Mouse (Mus musculus) adrenal gland, adult 2 months (tissue): Measurements from ENCODE around the gene Zg16. TPM values are rescaled to one million over a fixed set of nuclear protein-coding genes. Genes with fewer than 3 reads are reported as not detected.
A peak's percentile ranks its signal among the peaks of the same experiment; 100 is the strongest.

Source experiments
- DNase-seq: peaks from one replicate; pipeline ENCODE4 v3.0.0; 2021
- microRNA-seq, 2 experiments: library from miRNA; unstranded; fragments of <30 nt; microRNA quantifications; one replicate each; pipeline ENCODE4 v1.2.0; 2021
- polyA plus RNA-seq: library from polyadenylated mRNA; depleted of rRNA; stranded (reverse); fragments of >200 nt; gene quantifications from 2 replicates; pipeline ENCODE4 v1.2.3, GENCODE M21; 2012; rRNA removed
- total RNA-seq, 2 experiments: library from RNA; stranded (reverse); gene quantifications; 2 replicates each; pipeline ENCODE4 v1.2.3; 2021

The Zg16 gene
- total and polyA plus RNA-seq, 3 experiments, result 0.49 TPM; not detected in 2

DNA sequence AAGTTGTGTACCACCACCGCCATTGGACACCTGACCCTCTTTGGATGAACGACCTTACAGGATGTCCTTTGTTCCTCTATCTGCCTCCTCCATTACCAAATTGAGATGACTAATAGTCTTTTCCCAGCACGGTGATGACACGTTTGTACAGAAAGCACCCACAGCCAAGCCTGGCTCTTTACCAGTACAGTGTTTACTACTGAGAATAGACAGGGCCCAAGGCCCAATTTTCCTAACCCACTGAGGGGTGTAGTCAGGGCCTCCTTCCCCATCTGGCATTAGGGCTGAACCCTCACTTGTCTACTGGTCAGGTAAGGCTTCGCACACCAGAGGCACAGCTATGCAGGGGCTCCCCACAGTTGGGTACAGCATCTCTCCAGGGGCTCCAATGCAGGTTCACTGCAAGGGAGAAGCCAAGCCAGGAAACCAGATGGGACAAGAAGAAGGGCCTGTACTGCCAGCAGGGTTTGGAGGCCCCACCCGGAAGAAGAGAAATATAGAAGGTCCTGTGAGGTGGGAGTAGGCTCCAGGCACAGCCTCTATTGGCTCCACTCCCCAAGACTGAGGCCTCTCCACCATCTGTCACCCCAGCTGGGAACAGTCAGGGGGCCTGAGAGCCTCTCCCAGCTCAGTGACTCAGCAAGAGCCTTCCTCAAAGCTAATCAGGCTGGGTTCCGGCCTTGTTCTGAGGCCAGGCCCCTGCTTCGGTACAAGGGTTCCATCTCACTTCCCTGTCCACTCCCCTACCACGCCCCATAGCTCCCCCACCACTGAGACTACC lies 78.7 kb downstream of the Zg16 start:
- DNase-seq, result peak; percentile 77

DNA sequence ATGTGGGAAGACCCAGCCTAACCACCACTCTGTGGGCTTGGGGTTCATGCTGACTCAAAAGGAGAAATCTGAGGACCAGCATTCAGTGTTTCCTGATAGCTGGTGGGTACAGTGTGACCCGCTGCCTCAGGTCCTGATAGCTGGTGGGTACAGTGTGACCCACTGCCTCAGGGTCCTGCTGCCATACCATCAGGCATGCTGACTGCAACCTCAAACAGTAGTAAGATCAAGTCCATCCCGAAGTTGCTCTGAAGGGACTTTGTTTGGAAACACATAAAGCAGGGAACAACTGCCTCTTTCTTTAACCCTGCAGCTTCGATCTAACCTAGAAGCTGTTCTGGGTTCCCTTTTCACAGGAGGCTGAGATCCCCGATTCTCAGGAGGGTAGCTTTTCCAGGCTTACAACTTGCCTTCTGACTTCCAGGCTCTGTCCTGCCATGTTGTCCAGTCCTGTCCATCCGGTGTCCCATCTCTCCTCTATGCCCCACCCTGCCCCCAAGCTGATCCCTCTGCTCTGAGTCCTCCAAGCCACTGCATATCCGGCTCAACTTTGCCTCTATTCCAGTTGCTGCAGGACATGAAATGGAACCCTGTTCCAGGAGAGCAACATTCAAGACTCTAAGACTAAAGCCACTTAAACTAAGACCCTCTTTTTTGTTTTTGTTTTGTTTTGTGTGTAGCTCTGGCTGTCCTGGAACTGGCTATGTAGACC lies 79.7 kb downstream of the Zg16 start:
- DNase-seq, result no peak

DNA sequence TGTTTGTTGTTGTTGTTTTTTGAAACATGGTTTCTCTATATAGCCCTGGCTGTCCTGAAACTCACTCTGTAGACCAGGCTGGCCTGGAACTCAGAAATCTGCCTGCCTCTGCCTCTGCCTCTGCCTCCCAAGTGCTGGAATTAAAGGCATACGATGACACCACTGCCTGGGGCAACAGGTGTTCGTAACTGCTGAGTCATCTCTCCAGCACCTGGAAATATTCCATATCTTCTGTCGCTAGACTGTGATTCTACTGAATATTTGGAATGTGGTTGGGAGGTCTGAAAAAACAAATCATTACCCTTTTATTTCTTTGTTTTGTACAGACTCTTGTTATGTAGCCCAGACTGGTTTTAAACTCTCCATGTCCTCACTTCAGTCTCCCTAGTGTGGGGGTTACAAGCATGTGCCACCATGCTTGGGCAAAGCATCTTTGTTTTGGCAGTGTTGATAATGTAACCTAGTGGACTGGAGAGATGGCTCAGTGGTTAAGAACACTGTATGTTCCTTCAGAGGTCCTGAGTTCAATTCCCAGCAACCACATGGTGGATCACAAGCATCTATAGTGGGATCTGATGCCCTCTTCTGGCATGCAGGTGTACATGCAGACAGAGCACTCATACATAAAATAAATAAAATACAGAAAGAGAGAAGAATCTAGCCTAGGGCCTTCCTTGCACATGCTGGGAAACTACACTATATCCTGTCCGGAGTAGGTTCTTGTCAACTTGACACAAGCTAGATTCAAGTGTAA lies 82.8 kb downstream of the Zg16 start:
- DNase-seq, result no peak

DNA sequence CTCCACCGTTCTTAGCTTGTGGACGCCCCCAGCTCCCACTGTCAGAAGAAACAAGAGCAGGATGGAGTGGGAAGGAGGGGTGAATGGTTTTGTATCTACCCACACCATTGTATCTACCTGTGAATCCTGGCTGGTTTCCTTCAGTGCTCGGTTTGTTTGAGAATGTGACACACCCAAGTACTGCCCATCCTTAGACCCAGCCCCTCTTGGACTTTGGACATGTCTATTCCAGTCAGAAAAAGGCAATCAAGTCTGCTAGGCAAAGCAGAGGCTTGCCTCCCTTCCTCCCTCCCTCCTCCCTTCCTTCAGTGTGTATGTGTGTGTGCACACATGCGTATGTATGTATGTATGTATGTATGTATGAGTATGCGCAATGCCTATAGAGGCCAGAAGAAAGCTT lies 83.5 kb downstream of the Zg16 start:
- no peak for DNase-seq

Small RNA genes within 50 kb of the gene (microRNA-seq; reads per million reads assigned to microRNA genes)
- 0 reads per million in 2 experiments for gene Gm44343

Other genes with a start within 250 kb of the Zg16 start
- gene Doc2a, start 239.9 kb downstream of the Zg16 start, total RNA-seq, result under 1 TPM; 0.40 to 0.52 TPM
- 0.52 and 0.83 TPM in 2 replicates for gene Doc2a, start 239.9 kb downstream of the Zg16 start, polyA plus RNA-seq
- gene Hirip3, start 225.4 kb downstream of the Zg16 start, total RNA-seq, result 10 to 100 TPM in 1 of 2 experiments, 1 to 10 TPM in 1; 8.2 to 16.3 TPM
- gene Hirip3, start 225.4 kb downstream of the Zg16 start, polyA plus RNA-seq, result 1.4 and 2.9 TPM in 2 replicates
- gene Ino80e, start 225.0 kb downstream of the Zg16 start, total RNA-seq, result 10 to 100 TPM; 42.5 to 44.5 TPM
- 73.8 and 75.0 TPM in 2 replicates for gene Ino80e, start 225.0 kb downstream of the Zg16 start, polyA plus RNA-seq
- gene Taok2, start 202.6 kb downstream of the Zg16 start, total RNA-seq, result 10 to 100 TPM; 60.6 to 66.8 TPM
- gene Taok2, start 202.6 kb downstream of the Zg16 start, polyA plus RNA-seq, result 136 and 169 TPM in 2 replicates
- 10 to 100 TPM; 28.1 to 35.4 TPM for gene Tmem219, start 164.4 kb downstream of the Zg16 start, total RNA-seq
- 242 and 243 TPM in 2 replicates for gene Tmem219, start 164.4 kb downstream of the Zg16 start, polyA plus RNA-seq
- gene Kctd13, start 158.4 kb downstream of the Zg16 start, total RNA-seq, result 10 to 100 TPM; 25.9 to 26.8 TPM
- gene Kctd13, start 158.4 kb downstream of the Zg16 start, polyA plus RNA-seq, result 52.0 and 52.9 TPM in 2 replicates
- 1 to 10 TPM in 1 of 2 experiments, under 1 TPM in 1; 0.66 to 2.2 TPM for gene Asphd1, start 137.7 kb downstream of the Zg16 start, total RNA-seq
- 2.0 and 2.5 TPM in 2 replicates for gene Asphd1, start 137.7 kb downstream of the Zg16 start, polyA plus RNA-seq
- gene Sez6l2, start 136.8 kb downstream of the Zg16 start, total RNA-seq, result 100 to 1,000 TPM in 1 of 2 experiments, 10 to 100 TPM in 1; 87.4 to 126 TPM
- gene Sez6l2, start 136.8 kb downstream of the Zg16 start, polyA plus RNA-seq, result 33.4 and 42.4 TPM in 2 replicates
- 100 to 1,000 TPM; 102 to 107 TPM for gene Cdipt, start 111.4 kb downstream of the Zg16 start, total RNA-seq
- gene Cdipt, start 111.4 kb downstream of the Zg16 start, polyA plus RNA-seq, result 239 and 259 TPM in 2 replicates
- gene Cdiptos, start 111.2 kb downstream of the Zg16 start, total RNA-seq, result 1 to 10 TPM; 1.6 TPM
- gene Cdiptos, start 111.2 kb downstream of the Zg16 start, polyA plus RNA-seq, result 0.43 and 1.4 TPM in 2 replicates
- gene Mvp, start 72.7 kb downstream of the Zg16 start, total RNA-seq, result 100 to 1,000 TPM; 115 to 145 TPM
- 95.3 and 172 TPM in 2 replicates for gene Mvp, start 72.7 kb downstream of the Zg16 start, polyA plus RNA-seq
- 1 to 10 TPM in 1 of 2 experiments, not detected in 1; 1.3 TPM for gene Pagr1b, start 70.8 kb downstream of the Zg16 start, total RNA-seq
- 1.7 and 2.0 TPM in 2 replicates for gene Pagr1b, start 70.8 kb downstream of the Zg16 start, polyA plus RNA-seq
- gene Pagr1a, start 70.0 kb downstream of the Zg16 start, total RNA-seq, result 10 to 100 TPM; 16.4 to 20.3 TPM
- 0.66 and 13.1 TPM in 2 replicates for gene Pagr1a, start 70.0 kb downstream of the Zg16 start, polyA plus RNA-seq
- 10 to 100 TPM; 19.9 to 29.2 TPM for gene Gm42742, start 66.2 kb downstream of the Zg16 start, total RNA-seq
- gene Gm42742, start 66.2 kb downstream of the Zg16 start, polyA plus RNA-seq, result 13.7 and 28.4 TPM in 2 replicates
- gene Prrt2, start 66.1 kb downstream of the Zg16 start, total RNA-seq, result 1 to 10 TPM; 1.7 to 2.0 TPM
- 8.5 and 9.5 TPM in 2 replicates for gene Prrt2, start 66.1 kb downstream of the Zg16 start, polyA plus RNA-seq
- gene Maz, start 60.3 kb downstream of the Zg16 start, total RNA-seq, result 100 to 1,000 TPM in 1 of 2 experiments, 10 to 100 TPM in 1; 98.7 to 114 TPM
- 833 and 840 TPM in 2 replicates for gene Maz, start 60.3 kb downstream of the Zg16 start, polyA plus RNA-seq
- 1 to 10 TPM; 2.1 to 2.5 TPM for gene Kif22, start 44.9 kb downstream of the Zg16 start, total RNA-seq
- gene Kif22, start 44.9 kb downstream of the Zg16 start, polyA plus RNA-seq, result 0.64 and 0.89 TPM in 2 replicates
- 1 to 10 TPM; 1.6 to 1.9 TPM for gene AI467606, start 4.0 kb upstream of the Zg16 start, total RNA-seq
- gene AI467606, start 4.0 kb upstream of the Zg16 start, polyA plus RNA-seq, result 7.6 TPM in 2 replicates
- under 1 TPM; 0.49 to 0.52 TPM for gene Qprt, start 34.9 kb upstream of the Zg16 start, total RNA-seq
- gene Qprt, start 34.9 kb upstream of the Zg16 start, polyA plus RNA-seq, result 0.77 and 1.0 TPM in 2 replicates
- gene Spn, start 50.5 kb upstream of the Zg16 start, total RNA-seq, result 1 to 10 TPM in 1 of 2 experiments, under 1 TPM in 1; 0.58 to 1.0 TPM
- 1.0 and 2.0 TPM in 2 replicates for gene Spn, start 50.5 kb upstream of the Zg16 start, polyA plus RNA-seq
- 10 to 100 TPM; 37.6 to 67.6 TPM for gene Cd2bp2, start 108.7 kb upstream of the Zg16 start, total RNA-seq
- gene Cd2bp2, start 108.7 kb upstream of the Zg16 start, polyA plus RNA-seq, result 12.7 and 13.8 TPM in 2 replicates
- 10 to 100 TPM; 36.0 to 43.6 TPM for gene Tbc1d10b, start 121.1 kb upstream of the Zg16 start, total RNA-seq
- gene Tbc1d10b, start 121.1 kb upstream of the Zg16 start, polyA plus RNA-seq, result 31.5 and 35.1 TPM in 2 replicates
- 1 to 10 TPM; 2.2 to 2.3 TPM for gene Mylpf, start 121.6 kb upstream of the Zg16 start, total RNA-seq
- not detected in 2 replicates for gene Mylpf, start 121.6 kb upstream of the Zg16 start, polyA plus RNA-seq
- gene Zfp553, start 145.7 kb upstream of the Zg16 start, total RNA-seq, result 10 to 100 TPM; 11.7 to 12.7 TPM
- gene Zfp553, start 145.7 kb upstream of the Zg16 start, polyA plus RNA-seq, result 18.3 and 20.5 TPM in 2 replicates
- 10 to 100 TPM in 1 of 2 experiments, 1 to 10 TPM in 1; 7.1 to 11.4 TPM for gene Sept1, start 145.8 kb upstream of the Zg16 start, total RNA-seq
- 8.6 and 10.9 TPM in 2 replicates for gene Sept1, start 145.8 kb upstream of the Zg16 start, polyA plus RNA-seq
- 10 to 100 TPM; 27.1 to 32.4 TPM for gene Zfp771, start 156.9 kb upstream of the Zg16 start, total RNA-seq
- gene Zfp771, start 156.9 kb upstream of the Zg16 start, polyA plus RNA-seq, result 295 and 338 TPM in 2 replicates
- gene Dctpp1, start 173.4 kb upstream of the Zg16 start, total RNA-seq, result 10 to 100 TPM; 34.7 to 37.6 TPM
- 45.1 and 57.1 TPM in 2 replicates for gene Dctpp1, start 173.4 kb upstream of the Zg16 start, polyA plus RNA-seq
- gene Sephs2, start 186.7 kb upstream of the Zg16 start, total RNA-seq, result 100 to 1,000 TPM in 1 of 2 experiments, 10 to 100 TPM in 1; 90.0 to 118 TPM
- 41.8 and 46.5 TPM in 2 replicates for gene Sephs2, start 186.7 kb upstream of the Zg16 start, polyA plus RNA-seq
- 1 to 10 TPM; 1.7 to 2.4 TPM for gene Itgal, start 208.9 kb upstream of the Zg16 start, total RNA-seq
- 1.6 and 1.7 TPM in 2 replicates for gene Itgal, start 208.9 kb upstream of the Zg16 start, polyA plus RNA-seq